ENCODE assay signal across 8 mouse cellular contexts in genomic region chr8:85035728-85036310, GRCm38 (mm10). TPM values are rescaled to one million over a fixed set of nuclear protein-coding genes. Genes with fewer than 3 reads are reported as not detected.
DNase-seq lines count a peak whose midpoint lies in the region; ATAC-seq and TF ChIP-seq lines count a peak whose summit lies in the region.
"Had no signal": no experiment of that assay in that cellular context is flagged by ENCODE, and none has a peak within 500 bp of the region (broad histone marks: within the 10 kb centered on the region; RNA-seq: fewer than 3 reads in every experiment).

No protein-coding gene starts in this region.

- no peaks in the 10 kb centered on the region for H3K27me3 ChIP-seq in embryonic facial prominence, embryonic 14.5 days (replicated peaks; ENCODE audit: control insufficient read depth, insufficient read depth, low read length)
- no peaks in the 10 kb centered on the region for H3K27me3 ChIP-seq in intestine, embryonic 15.5 days (replicated peaks)
- no peaks in the 10 kb centered on the region for H3K27me3 ChIP-seq in lung, embryonic 16.5 days (ENCODE audit: control insufficient read depth, insufficient read depth, low read depth, low read length)
- no peaks in the 10 kb centered on the region for H3K27me3 ChIP-seq in stomach, postnatal 0 days (ENCODE audit: control insufficient read depth, insufficient read depth, low read length)

- peaks cover 18% of the 10 kb centered on the region for H3K4me1 ChIP-seq in embryonic facial prominence, embryonic 14.5 days (ENCODE audit: control insufficient read depth, insufficient read depth, low read length)
- peaks cover 13% of the 10 kb centered on the region; the same call in 1 of the 2 replicates for H3K4me1 ChIP-seq in intestine, embryonic 15.5 days (replicated peaks)
- peaks cover 15% of the 10 kb centered on the region for H3K4me1 ChIP-seq in lung, embryonic 16.5 days (replicated peaks; ENCODE audit: control insufficient read depth, insufficient read depth, low read length)
- no peaks in the 10 kb centered on the region for H3K4me1 ChIP-seq in stomach, postnatal 0 days (replicated peaks; ENCODE audit: control insufficient read depth, insufficient read depth)

- WGBS in embryonic facial prominence, embryonic 14.5 days = under 1% methylated on average over 15 of the region's 15 CpGs
- WGBS in intestine, embryonic 15.5 days = under 1% methylated on average over 15 of the region's 15 CpGs
- under 1% methylated on average over 15 of the region's 15 CpGs for WGBS in lung, embryonic 16.5 days
- 0% methylated on average over 15 of the region's 15 CpGs for WGBS in stomach, postnatal 0 days

- TF ChIP-seq CTCF in stomach, postnatal 0 days (IDR thresholded peaks at IDR 0.05; ENCODE audit: low read depth) = no peak

- peak overlapping the region; percentile 100 for H3K27ac ChIP-seq in embryonic facial prominence, embryonic 14.5 days (replicated peaks; ENCODE audit: low read depth, low read length)
- peak overlapping the region; percentile 100 for H3K27ac ChIP-seq in intestine, embryonic 15.5 days
- peak overlapping the region; percentile 100 for H3K27ac ChIP-seq in lung, embryonic 16.5 days (ENCODE audit: low read length)
- peak overlapping the region; percentile 90 for H3K27ac ChIP-seq in stomach, postnatal 0 days (replicated peaks)

- ATAC-seq in embryonic facial prominence, embryonic 14.5 days (ENCODE audit: low read depth) = peak; percentile 2; the same call in 1 of the 2 replicates
- ATAC-seq in intestine, embryonic 15.5 days = peak; percentile 16
- peak; percentile 12 for ATAC-seq in lung, embryonic 16.5 days (ENCODE audit: low read depth)
- peak; percentile 18; the same call in 1 of the 2 replicates for ATAC-seq in stomach, postnatal 0 days (ENCODE audit: low FRiP score, low TSS enrichment)

- H3K36me3 ChIP-seq in embryonic facial prominence, embryonic 14.5 days (ENCODE audit: control insufficient read depth, insufficient read depth, low read length) = peaks cover 42% of the 10 kb centered on the region
- H3K36me3 ChIP-seq in intestine, embryonic 15.5 days = 0 out of 2 replicates have a peak, but pooled peaks cover 8% of the 10 kb centered on the region
- H3K36me3 ChIP-seq in lung, embryonic 16.5 days (ENCODE audit: control insufficient read depth, insufficient read depth, low read length) = peaks cover 28% of the 10 kb centered on the region
- H3K36me3 ChIP-seq in stomach, postnatal 0 days (ENCODE audit: control insufficient read depth, insufficient read depth, low read length) = peaks cover 23% of the 10 kb centered on the region

- H3K9ac ChIP-seq in embryonic facial prominence, embryonic 14.5 days (ENCODE audit: low read depth, low read length) = peak overlapping the region; percentile 80
- peak overlapping the region; percentile 67 for H3K9ac ChIP-seq in intestine, embryonic 15.5 days
- H3K9ac ChIP-seq in lung, embryonic 16.5 days (ENCODE audit: low read length) = peak overlapping the region; percentile 94
- H3K9ac ChIP-seq in stomach, postnatal 0 days (ENCODE audit: low read length) = peak overlapping the region; percentile 61

- TF ChIP-seq EP300 in stomach, postnatal 0 days (optimal IDR thresholded peaks at IDR 0.05) = no peak

- H3K4me2 ChIP-seq in embryonic facial prominence, embryonic 14.5 days (ENCODE audit: low read depth, low read length) = peak overlapping the region; percentile 91
- peak overlapping the region; percentile 81 for H3K4me2 ChIP-seq in intestine, embryonic 15.5 days (replicated peaks)
- peak overlapping the region; percentile 91 for H3K4me2 ChIP-seq in lung, embryonic 16.5 days (ENCODE audit: low read depth, low read length)
- peak overlapping the region; percentile 79 for H3K4me2 ChIP-seq in stomach, postnatal 0 days (replicated peaks; ENCODE audit: low read depth)

- peak overlapping the region; percentile 80 for H3K4me3 ChIP-seq in embryonic facial prominence, embryonic 14.5 days (ENCODE audit: low read depth, low read length)
- peak overlapping the region; percentile 85 for H3K4me3 ChIP-seq in intestine, embryonic 15.5 days (replicated peaks)
- H3K4me3 ChIP-seq in lung, embryonic 16.5 days (ENCODE audit: low read length) = peak overlapping the region; percentile 83
- H3K4me3 ChIP-seq in stomach, postnatal 0 days (ENCODE audit: low read depth, low read length) = peak overlapping the region; percentile 79

- peak; percentile 68 for DNase-seq in 416B (ENCODE audit: low read depth)
- DNase-seq in CD4-positive helper T cell, adult 2 months (ENCODE audit: low read depth, low spot score) = peak; percentile 65
- DNase-seq in embryonic facial prominence, embryonic 14.5 days (ENCODE audit: low spot score) = peak; percentile 51
- DNase-seq in stomach, postnatal 0 days (ENCODE audit: low spot score) = peak; percentile 61
- DNase-seq in left cerebral cortex, postnatal 25 days (ENCODE audit: low spot score in 2 of 2) = no peak

- H3K9me3 ChIP-seq in embryonic facial prominence, embryonic 14.5 days (ENCODE audit: control insufficient read depth, low read length) = no peaks in the 10 kb centered on the region
- H3K9me3 ChIP-seq in intestine, embryonic 15.5 days = no peaks in the 10 kb centered on the region
- no peaks in the 10 kb centered on the region for H3K9me3 ChIP-seq in lung, embryonic 16.5 days (ENCODE audit: control insufficient read depth, low read length)
- H3K9me3 ChIP-seq in stomach, postnatal 0 days (ENCODE audit: control insufficient read depth, low read length) = no peaks in the 10 kb centered on the region

- intact Hi-C loops in left cerebral cortex, postnatal 25 days (cut with DNase I) = no loop called here

RNA-seq across cellular contexts. Expression of gene Tnpo2, which starts 0.9 kb away (rescaled TPM):
- polyA plus RNA-seq in embryonic facial prominence, embryonic 14.5 days (2014; fragmentation: Nextera tagmentation; extraction: Ambion mirVana) = 22.9 and 24.8 TPM in 2 replicates
- 28.1 and 29.4 TPM in 2 replicates for polyA plus RNA-seq in intestine, embryonic 15.5 days (2015; fragmentation: Nextera tagmentation; extraction: Ambion mirVana)
- 27.7 and 29.5 TPM in 2 replicates for polyA plus RNA-seq in lung, embryonic 16.5 days (2015; fragmentation: Nextera tagmentation; extraction: Ambion mirVana)
- polyA plus RNA-seq in stomach, postnatal 0 days (2015; fragmentation: Nextera tagmentation; extraction: Ambion mirVana) = 12.5 and 15.4 TPM in 2 replicates
- total RNA-seq in left cerebral cortex, postnatal 25 days (2021) = 100 to 1,000 TPM; 155 to 175 TPM

RNA-seq across cellular contexts. Expression of gene Trir, which starts 9.2 kb away (rescaled TPM):
- polyA plus RNA-seq in embryonic facial prominence, embryonic 14.5 days (2014; fragmentation: Nextera tagmentation; extraction: Ambion mirVana) = 127 and 133 TPM in 2 replicates
- polyA plus RNA-seq in intestine, embryonic 15.5 days (2015; fragmentation: Nextera tagmentation; extraction: Ambion mirVana) = 110 and 113 TPM in 2 replicates
- polyA plus RNA-seq in lung, embryonic 16.5 days (2015; fragmentation: Nextera tagmentation; extraction: Ambion mirVana) = 92.1 and 101 TPM in 2 replicates
- polyA plus RNA-seq in stomach, postnatal 0 days (2015; fragmentation: Nextera tagmentation; extraction: Ambion mirVana) = 94.4 and 95.1 TPM in 2 replicates
- total RNA-seq in left cerebral cortex, postnatal 25 days (2021) = 100 to 1,000 TPM; 115 to 129 TPM

RNA-seq across cellular contexts. Expression of gene Asna1, which starts 10.7 kb away (rescaled TPM):
- polyA plus RNA-seq in embryonic facial prominence, embryonic 14.5 days (2014; fragmentation: Nextera tagmentation; extraction: Ambion mirVana) = 97.3 and 101 TPM in 2 replicates
- polyA plus RNA-seq in intestine, embryonic 15.5 days (2015; fragmentation: Nextera tagmentation; extraction: Ambion mirVana) = 125 and 130 TPM in 2 replicates
- 121 and 122 TPM in 2 replicates for polyA plus RNA-seq in lung, embryonic 16.5 days (2015; fragmentation: Nextera tagmentation; extraction: Ambion mirVana)
- polyA plus RNA-seq in stomach, postnatal 0 days (2015; fragmentation: Nextera tagmentation; extraction: Ambion mirVana) = 68.0 and 71.8 TPM in 2 replicates
- 100 to 1,000 TPM; 118 to 122 TPM for total RNA-seq in left cerebral cortex, postnatal 25 days (2021)

RNA-seq across cellular contexts. Expression of gene Best2, which starts 21.5 kb away (rescaled TPM):
- 0.30 and 0.58 TPM in 2 replicates for polyA plus RNA-seq in embryonic facial prominence, embryonic 14.5 days (2014; fragmentation: Nextera tagmentation; extraction: Ambion mirVana)
- polyA plus RNA-seq in intestine, embryonic 15.5 days (2015; fragmentation: Nextera tagmentation; extraction: Ambion mirVana) = 0.14 and 0.76 TPM in 2 replicates
- not detected in 2 replicates for polyA plus RNA-seq in lung, embryonic 16.5 days (2015; fragmentation: Nextera tagmentation; extraction: Ambion mirVana)
- polyA plus RNA-seq in stomach, postnatal 0 days (2015; fragmentation: Nextera tagmentation; extraction: Ambion mirVana) = 0.06 and 0.16 TPM in 2 replicates
- total RNA-seq in left cerebral cortex, postnatal 25 days (2021) = not detected
- total RNA-seq: hematopoietic stem cell, adult 5-6 weeks had no signal

RNA-seq across cellular contexts. Expression of gene Fbxw9, which starts 24.0 kb away (rescaled TPM):
- polyA plus RNA-seq in embryonic facial prominence, embryonic 14.5 days (2014; fragmentation: Nextera tagmentation; extraction: Ambion mirVana) = 20.9 and 25.8 TPM in 2 replicates
- 25.2 and 27.4 TPM in 2 replicates for polyA plus RNA-seq in intestine, embryonic 15.5 days (2015; fragmentation: Nextera tagmentation; extraction: Ambion mirVana)
- 28.2 and 29.9 TPM in 2 replicates for polyA plus RNA-seq in lung, embryonic 16.5 days (2015; fragmentation: Nextera tagmentation; extraction: Ambion mirVana)
- 25.7 and 28.4 TPM in 2 replicates for polyA plus RNA-seq in stomach, postnatal 0 days (2015; fragmentation: Nextera tagmentation; extraction: Ambion mirVana)
- total RNA-seq in left cerebral cortex, postnatal 25 days (2021) = 10 to 100 TPM; 23.9 to 24.0 TPM

Comparison
In these comparisons a context has a peak if more than half of its experiments do, and no peak if none do; other contexts are left out.
1. DNase-seq: peak in 416B (single experiment), CD4-positive helper T cell, adult 2 months (single experiment), embryonic facial prominence, embryonic 14.5 days (single experiment) and stomach, postnatal 0 days (single experiment); none in left cerebral cortex, postnatal 25 days (0 of 2).
2. Peak in every context shown above with its lines, with median percentiles within 50 percentile points of each other: ATAC-seq, H3K27ac ChIP-seq, H3K4me2 ChIP-seq, H3K4me3 ChIP-seq and H3K9ac ChIP-seq.